Mouse (Mus musculus): ENCODE measurements around the gene Fbxo34. TPM values are rescaled to one million over a fixed set of nuclear protein-coding genes. Genes with fewer than 3 reads are reported as not detected.

The Fbxo34 gene
- total RNA-seq, 2 experiments from 2014 or later, result 20.4 to 22.3 TPM

GRCm38 (mm10) chr14:47472743-47473546, 22.7 kb downstream of the Fbxo34 start:
- peak; percentile 72 for DNase-seq

GRCm38 (mm10) chr14:47473891-47474290, 23.7 kb downstream of the Fbxo34 start:
- DNase-seq, result no peak

DNA sequence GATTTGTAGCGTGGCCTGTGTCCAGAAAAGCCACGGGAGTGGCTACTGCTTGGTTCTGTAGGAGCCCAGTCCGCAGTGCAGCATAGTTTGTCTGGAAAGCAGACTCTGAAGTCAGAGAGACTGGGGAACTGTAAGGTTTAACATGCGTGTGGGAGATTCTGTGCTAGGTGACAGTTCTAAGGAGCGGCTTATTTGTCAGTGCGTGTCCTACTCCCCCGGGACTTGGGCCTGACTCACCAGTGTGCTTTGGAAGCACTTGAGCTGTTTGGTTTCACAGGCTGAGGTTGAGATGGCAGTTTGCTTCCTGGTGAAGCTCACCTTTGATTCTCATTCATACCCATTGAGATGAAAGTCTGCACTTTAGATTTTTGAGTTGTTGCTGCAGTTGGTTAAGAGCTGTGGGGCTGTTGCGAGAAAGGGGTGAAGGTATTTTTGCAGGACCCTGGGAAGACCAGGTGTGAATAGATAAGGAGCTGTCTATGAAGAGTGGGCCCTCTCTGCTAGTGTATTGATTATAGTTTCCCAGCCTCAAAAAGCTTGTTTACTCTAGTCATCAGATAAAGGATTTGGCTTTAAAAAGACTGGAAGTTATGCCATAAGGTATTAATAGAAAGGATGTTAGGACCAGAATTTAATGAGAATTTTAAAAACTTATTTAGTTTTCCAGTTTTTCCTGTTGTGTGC, 24.5 kb downstream of the Fbxo34 start:
- no peak for DNase-seq

DNA sequence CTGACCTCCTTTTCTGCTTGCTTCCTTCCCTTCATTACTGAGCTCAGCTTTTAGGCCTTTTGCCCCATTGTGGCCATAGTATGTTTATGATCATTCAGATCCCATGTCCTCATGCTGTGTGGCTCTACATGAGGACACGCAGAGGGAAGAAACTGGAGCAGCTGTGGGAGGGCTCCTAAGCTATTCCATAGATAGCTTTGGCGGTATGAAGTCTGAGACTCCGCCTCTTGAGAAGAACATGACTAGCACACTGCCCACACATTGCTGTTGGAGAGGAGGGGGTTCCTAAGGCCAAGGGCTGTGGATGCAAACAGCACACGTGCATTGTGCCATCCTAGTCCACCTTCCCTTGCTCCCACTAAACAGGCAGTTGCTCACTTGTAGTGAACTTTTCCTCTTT, 26.0 kb downstream of the Fbxo34 start:
- no peak for DNase-seq

DNA sequence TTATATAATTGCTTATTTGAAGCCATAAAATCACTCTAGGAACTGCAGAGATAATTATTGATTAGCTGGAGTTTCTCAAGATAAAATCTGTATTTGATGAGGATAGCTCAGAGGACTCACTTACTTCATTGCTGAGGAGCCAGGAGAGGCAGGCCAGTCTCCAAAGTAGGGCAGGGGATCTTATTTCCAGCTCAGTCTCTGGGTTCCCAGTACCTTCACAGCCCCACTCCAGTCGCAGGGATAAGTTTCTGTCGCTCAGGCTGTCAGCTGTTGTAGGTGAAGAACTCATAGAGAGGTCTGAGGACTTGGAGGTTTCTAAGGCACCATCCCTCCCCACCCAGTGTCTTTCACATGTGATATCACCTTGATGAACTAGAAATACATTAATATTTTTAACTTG, 27.5 kb downstream of the Fbxo34 start:
- DNase-seq, result no peak

DNA sequence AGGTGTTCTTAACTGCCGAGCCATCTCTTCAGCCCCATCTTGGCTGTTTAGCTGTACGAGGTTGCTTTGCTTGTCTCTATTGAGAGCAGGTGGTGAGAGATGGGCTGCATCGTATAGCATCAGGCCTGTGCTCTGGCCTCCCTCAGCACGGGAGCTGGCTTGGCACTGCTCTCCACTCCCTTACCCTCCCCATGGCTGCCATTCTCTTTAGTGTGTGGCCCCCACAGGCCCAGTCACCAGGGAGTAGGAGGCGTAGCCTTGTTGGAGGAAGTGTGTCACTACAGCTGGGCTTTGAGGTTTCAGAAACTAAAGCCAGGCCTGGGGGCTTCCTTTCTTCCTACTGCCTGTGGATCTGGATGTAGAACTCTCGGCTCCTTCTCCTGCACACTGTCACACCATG, 32.0 kb downstream of the Fbxo34 start:
- no peak for DNase-seq

GRCm38 (mm10) chr14:47483099-47483498, 32.9 kb downstream of the Fbxo34 start:
- no peak for DNase-seq

DNA sequence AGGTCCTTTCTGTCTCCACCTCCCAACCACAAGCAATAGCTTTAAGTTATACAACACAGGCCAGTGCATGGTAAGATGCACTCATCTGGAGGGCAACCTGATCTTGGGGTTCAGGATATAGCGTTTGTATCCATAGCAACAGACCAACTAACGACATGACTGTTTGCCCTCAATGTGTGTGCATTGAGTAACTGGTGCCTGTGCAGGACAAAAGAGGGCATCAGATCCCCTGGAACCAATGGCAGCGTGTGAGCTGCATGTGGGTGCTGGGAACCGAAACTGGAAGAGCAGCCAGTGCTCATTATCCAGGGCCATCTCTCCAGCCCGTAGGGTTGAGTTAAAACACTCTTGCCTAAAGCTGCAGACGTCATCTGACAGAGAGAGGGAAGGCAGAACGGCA, 38.5 kb downstream of the Fbxo34 start:
- DNase-seq, result no peak

GRCm38 (mm10) chr14:47489310-47490097, 39.3 kb downstream of the Fbxo34 start:
- no peak for DNase-seq

- DNase-seq, result no peak
These were observed 40.5 kb downstream of the Fbxo34 start for GRCm38 (mm10) chr14:47490732-47491131.

- DNase-seq, result no peak
These were observed 43.6 kb downstream of the Fbxo34 start for GRCm38 (mm10) chr14:47493592-47494361.

- no peak for DNase-seq
These were observed 45.7 kb downstream of the Fbxo34 start for GRCm38 (mm10) chr14:47495951-47496350.

- no peak for DNase-seq
These were observed 46.9 kb downstream of the Fbxo34 start for GRCm38 (mm10) chr14:47497166-47497565.

DNA sequence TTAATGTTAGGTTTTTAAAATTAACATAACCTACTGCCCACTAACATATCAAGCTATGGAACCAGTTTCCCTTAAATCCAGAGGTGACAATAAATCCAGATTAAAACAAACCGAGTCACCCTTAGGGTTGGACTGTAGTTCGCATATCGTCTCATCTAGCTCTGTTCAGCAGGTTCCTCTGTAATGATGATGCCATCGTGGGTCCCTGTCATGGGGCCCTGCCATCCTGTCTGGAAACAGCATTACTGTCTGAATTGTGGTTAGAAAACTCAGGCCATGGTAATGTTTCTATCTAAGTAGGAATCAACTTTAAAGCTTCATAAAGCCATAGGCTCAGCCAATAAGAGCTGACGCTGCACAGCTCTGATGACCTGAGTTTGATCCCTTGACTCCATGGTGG, 48.4 kb downstream of the Fbxo34 start:
- no peak for DNase-seq

DNA sequence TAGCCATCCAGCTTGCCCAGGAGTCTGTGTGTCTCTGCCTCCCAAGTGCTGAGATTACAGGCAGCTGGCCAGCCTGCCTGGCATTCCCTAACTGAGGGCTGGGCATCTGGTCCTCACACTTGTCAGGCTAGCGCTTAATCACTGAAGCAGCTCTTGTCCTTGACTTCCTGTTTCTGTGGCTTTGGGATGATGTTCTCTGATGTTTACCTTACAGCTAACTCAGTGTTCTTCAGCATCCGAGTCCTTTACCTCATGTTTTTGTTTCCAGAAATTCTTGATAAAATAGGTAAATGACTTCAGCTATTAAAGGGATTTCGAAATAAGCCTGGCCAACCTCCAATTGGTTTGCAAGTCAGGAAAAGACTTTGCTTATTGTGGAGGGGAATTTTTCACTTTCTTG, 53.8 kb downstream of the Fbxo34 start:
- DNase-seq, result no peak

DNA sequence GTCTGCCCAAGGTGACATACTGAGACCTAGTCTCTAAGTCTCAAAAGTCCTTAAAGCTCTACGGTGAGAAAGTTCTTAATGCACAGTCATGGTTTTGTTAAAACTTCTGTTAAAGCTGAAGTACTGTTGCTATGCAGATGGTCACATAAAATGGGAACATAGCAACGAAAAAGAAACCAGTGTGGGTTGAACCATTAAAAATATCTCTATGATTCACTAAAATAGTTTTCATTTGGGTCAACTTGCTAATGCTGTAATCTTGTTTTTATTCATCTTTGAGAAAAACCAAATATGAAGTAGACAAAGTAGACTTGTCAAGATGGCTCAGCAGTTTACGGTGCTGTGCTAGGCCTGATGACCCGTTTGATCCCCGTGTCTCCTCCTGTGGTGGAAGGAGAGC, 56.5 kb downstream of the Fbxo34 start:
- DNase-seq, result no peak

DNA sequence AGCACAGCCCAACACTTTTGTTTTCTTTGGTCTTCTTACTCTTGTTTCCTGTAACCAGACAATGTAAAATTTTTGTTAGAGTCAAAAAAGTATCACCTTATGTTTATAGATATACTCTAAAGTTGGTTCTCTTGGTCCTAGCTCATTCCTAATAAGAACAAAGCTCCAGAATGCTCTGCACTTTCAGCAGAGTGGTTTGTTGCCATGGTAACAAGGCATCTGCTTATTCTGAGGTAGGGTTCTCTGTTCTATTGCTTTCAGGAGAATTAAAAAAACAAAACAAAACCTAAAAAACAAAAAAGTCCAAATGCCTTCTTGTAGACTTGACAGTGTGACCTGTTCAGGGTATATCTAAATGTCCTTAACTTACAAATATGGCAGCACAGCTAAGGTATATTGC, 57.8 kb downstream of the Fbxo34 start:
- DNase-seq, result no peak

DNA sequence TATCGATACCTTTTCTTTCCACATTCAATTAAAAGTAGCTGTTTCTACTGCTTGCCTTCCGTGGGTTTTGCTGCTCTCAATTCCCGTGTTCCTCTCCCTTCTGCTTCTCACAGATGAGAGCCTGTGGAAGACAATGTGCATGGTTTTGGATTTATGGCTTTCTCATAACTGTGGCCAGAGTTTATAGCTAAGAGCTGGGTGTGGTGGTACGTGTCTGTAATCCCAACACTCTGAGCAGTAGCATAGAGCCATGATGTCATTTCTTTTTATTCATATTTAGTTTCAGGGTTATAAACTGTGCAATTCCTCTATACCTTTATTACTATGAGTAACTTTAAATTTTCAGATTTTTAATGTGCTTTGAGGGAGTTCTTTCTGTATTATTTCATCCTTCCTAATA, 60.0 kb downstream of the Fbxo34 start:
- no peak for DNase-seq

DNA sequence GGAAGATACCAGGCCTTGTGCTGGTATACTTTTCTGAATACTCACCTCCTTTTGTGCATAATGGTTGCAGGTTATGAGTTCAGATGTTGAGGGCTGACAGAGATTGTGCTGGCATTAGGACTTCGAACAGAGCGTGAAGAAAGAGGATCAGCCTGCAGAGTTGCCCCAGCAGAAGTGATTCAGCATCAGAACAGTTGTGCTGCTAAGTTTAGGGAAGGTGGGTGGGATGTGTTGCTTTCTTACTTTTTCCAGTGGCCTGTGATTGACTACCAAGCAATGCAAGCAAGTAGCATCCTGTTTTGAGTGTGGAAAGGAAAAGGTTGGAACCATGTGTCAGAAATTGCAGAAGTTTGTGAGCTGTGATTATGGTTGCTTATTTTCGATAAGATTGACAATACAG, 63.4 kb downstream of the Fbxo34 start:
- DNase-seq, result no peak

- DNase-seq, result peak; percentile 37
These were observed 64.7 kb downstream of the Fbxo34 start for GRCm38 (mm10) chr14:47514816-47515453.

DNA sequence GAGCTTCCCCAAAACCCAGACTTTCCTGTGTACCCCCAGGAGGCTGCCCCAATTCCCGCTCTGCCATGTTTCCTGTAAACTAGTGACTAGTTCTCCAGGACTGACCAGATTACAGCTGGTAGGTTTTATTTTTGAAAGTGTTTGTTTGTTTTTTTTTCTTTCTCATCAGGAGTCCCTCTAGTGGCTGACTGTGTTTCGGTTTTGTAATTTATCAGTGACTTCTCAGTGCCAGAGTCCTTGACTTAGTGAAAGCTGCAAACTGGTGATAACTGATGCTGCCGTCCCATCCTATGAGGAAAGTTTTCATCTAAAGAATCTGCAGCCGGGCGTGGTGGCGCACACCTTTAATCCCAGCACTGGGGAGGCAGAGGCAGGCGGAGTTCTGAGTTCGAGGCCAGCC, 65.4 kb downstream of the Fbxo34 start:
- DNase-seq, result no peak

DNA sequence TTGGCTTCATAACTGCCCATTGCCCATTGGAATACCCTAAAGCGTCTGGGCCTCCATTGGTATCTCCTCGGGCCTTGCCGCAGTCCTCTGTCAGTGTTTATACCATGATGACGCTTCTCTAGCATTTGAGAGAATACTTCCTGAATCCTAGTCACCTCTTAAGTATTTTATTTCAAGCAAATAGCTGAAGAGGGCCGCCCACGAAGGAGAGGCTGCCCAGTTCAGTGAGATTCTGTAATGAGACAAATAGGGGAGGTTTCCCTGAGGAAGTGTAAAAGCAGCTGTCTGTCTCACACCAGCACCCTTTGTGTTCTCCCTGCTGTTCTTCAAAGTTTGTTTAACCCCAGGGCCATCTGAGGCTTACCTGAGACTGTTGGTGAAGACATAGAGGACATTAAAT, 66.5 kb downstream of the Fbxo34 start:
- DNase-seq, result no peak

Data from heart, postnatal 4 days (tissue).